Mouse (Mus musculus) thymus, postnatal 36 days (tissue): ENCODE data around the gene Gm614.

Experiments
- DNase-seq, 2 experiments: peaks; one replicate each; pipeline ENCODE4 v3.0.0; 2022; ENCODE audit warnings: mixed read lengths in 2 of 2

Gene Gm614

GRCm38 (mm10) chrX:101263892-101264291, at the start of gene Gm614:
Gm614 (minus strand) TSS chrX:101263992.
- DNase-seq = no peak

- no peak for DNase-seq
Observed at GRCm38 (mm10) chrX:101309299-101309698, 45.5 kb upstream of the Gm614 start.

- DNase-seq = no peak
Observed at GRCm38 (mm10) chrX:101304646-101305045, 40.9 kb upstream of the Gm614 start.

GRCm38 (mm10) chrX:101301654-101302053, 37.9 kb upstream of the Gm614 start:
- DNase-seq = no peak

GRCm38 (mm10) chrX:101300427-101301030, 36.7 kb upstream of the Gm614 start:
- no peak for DNase-seq

GRCm38 (mm10) chrX:101299473-101300426, 36.0 kb upstream of the Gm614 start:
- no peak for DNase-seq

- DNase-seq = no peak
Observed at GRCm38 (mm10) chrX:101299055-101299454, 35.3 kb upstream of the Gm614 start, which contains the start of gene Nlgn3. Nlgn3 (plus strand) TSS chrX:101299168.

- DNase-seq = no peak
Observed at GRCm38 (mm10) chrX:101290111-101290510, 26.3 kb upstream of the Gm614 start.

GRCm38 (mm10) chrX:101289037-101289436, 25.2 kb upstream of the Gm614 start:
- no peak for DNase-seq

- DNase-seq = no peak
Observed at GRCm38 (mm10) chrX:101288432-101288831, 24.6 kb upstream of the Gm614 start.

- DNase-seq = no peak
Observed at GRCm38 (mm10) chrX:101287543-101287942, 23.8 kb upstream of the Gm614 start.

GRCm38 (mm10) chrX:101285953-101286670, 22.3 kb upstream of the Gm614 start:
- DNase-seq = no peak

- peak; percentile 69 to 70 for DNase-seq
Observed at GRCm38 (mm10) chrX:101285534-101285933, 21.7 kb upstream of the Gm614 start.

GRCm38 (mm10) chrX:101282813-101283212, 19.0 kb upstream of the Gm614 start:
- DNase-seq = no peak

- peak; percentile 84 to 88 for DNase-seq
Observed at GRCm38 (mm10) chrX:101273875-101274738, 10.3 kb upstream of the Gm614 start, which contains the start of gene Med12. Med12 (plus strand) TSS chrX:101274030.

GRCm38 (mm10) chrX:101273410-101273809, 9.6 kb upstream of the Gm614 start:
- DNase-seq = peak; percentile 28 to 48

GRCm38 (mm10) chrX:101268755-101269124, 4.9 kb upstream of the Gm614 start, which contains the start of gene Gm20489:
Gm20489 (minus strand) TSS chrX:101269023.
- DNase-seq = no peak

GRCm38 (mm10) chrX:101268025-101268754, 4.4 kb upstream of the Gm614 start, which contains the start of gene Il2rg:
Il2rg (minus strand) TSS chrX:101268255.
- DNase-seq = peak; percentile 44 to 54

- DNase-seq = no peak
Observed at GRCm38 (mm10) chrX:101266631-101267030, 2.8 kb upstream of the Gm614 start.

GRCm38 (mm10) chrX:101260441-101261325, 3.1 kb downstream of the Gm614 start:
- DNase-seq = peak; percentile 54 to 65
